Mouse (Mus musculus): ENCODE data around the gene Ccsap. TPM values are rescaled to one million over a fixed set of nuclear protein-coding genes. Genes with fewer than 3 reads are reported as not detected.

Ccsap gene
- polyA plus RNA-seq, 1 experiment from 2014 or later, result 3.0 TPM

DNA sequence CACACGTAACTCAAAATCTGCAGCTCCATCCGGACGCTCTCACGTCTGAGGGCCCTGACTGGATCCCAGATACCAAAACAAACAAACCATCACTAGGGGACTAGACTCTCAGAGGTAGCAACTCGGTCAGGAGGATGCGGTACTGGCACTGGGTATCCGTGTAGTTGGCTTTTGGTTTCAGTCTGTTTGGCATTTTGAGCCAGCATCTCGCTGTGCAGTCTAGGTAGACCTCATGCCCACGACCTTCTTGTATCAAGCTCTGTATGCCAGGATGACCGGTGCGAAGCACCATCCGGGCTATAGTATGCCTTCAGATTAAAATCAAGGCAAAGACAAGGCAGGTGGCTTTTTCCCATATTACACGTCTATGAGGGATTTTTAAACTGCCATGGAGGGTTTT, 32.5 kb downstream of the Ccsap start:
- Histone ChIP-seq H3K4me3 (no peak overlapping the region), H3K36me3 (peaks cover 78% of the 10 kb centered on the region), H3K4me2 (no peak overlapping the region), H3K27ac (no peak overlapping the region), H3K9me3 (no peaks in the 10 kb centered on the region), H3K27me3 (no peaks in the 10 kb centered on the region), H3K4me1 (no peaks in the 10 kb centered on the region), H3K9ac (no peak overlapping the region)
- 92% methylated on average over 13 of the region's 13 CpGs for WGBS
- no peak for ATAC-seq (ENCODE audit: insufficient number of reproducible peaks, low FRiP score, low TSS enrichment, low read depth)

DNA sequence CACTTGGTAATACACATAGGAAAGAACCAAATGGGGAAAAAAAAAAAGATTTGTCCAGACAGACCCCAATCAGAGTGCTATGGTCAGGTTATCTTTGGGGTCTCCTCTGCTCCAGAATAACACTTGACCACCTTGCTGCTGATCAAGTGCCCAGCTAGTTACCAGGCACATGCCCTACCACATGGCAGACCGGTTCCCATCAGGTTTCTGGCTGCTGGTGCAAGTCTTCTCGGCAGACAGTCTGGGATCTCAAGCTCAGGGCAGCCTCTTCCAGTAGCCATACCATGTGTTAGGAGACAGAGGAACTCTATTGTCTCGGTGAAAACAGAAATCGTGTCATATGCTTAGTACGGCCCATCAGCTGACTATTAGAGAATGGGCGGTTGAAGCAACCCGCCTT, 33.3 kb downstream of the Ccsap start:
- H3K36me3 ChIP-seq, result peaks cover 75% of the 10 kb centered on the region
- 87% methylated on average over 7 of the region's 7 CpGs for WGBS

DNA sequence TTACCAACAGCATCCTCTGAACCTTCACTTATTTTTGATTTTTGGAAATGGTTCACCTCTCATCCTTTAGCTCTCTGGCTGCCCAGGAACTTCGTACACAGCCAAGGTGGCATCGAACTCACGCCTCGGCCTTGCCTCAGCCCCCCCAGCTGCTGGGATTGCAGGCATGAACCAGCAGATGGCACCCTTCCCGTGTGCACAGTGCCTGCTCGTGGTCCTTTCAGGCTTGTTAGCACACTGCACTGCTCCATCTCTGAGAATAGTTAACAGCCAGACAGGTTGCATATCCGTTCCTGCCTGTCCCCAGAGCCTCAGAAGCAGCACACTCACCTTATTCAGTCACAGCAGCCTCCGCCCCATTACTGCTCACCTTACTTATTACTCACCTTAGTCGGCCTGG, 34.0 kb downstream of the Ccsap start:
- Histone ChIP-seq H3K9ac (no peak overlapping the region), H3K27me3 (no peaks in the 10 kb centered on the region), H3K27ac (no peak overlapping the region), H3K4me2 (no peak overlapping the region), H3K36me3 (peaks cover 68% of the 10 kb centered on the region), H3K4me1 (no peaks in the 10 kb centered on the region), H3K9me3 (no peaks in the 10 kb centered on the region), H3K4me3 (no peak overlapping the region)
- WGBS, result 56% methylated on average over 9 of the region's 9 CpGs
- ATAC-seq (ENCODE audit: insufficient number of reproducible peaks, low FRiP score, low TSS enrichment, low read depth), result no peak

More for the DNA sequence above, 33.3 kb downstream of the Ccsap start:
- no peak for ATAC-seq (ENCODE audit: insufficient number of reproducible peaks, low FRiP score, low TSS enrichment, low read depth)
- no peak overlapping the region for H3K4me3 ChIP-seq
- H3K4me1 ChIP-seq, result no peaks in the 10 kb centered on the region
- H3K9me3 ChIP-seq, result no peaks in the 10 kb centered on the region
- no peak overlapping the region for H3K27ac ChIP-seq
- H3K4me2 ChIP-seq, result no peak overlapping the region
- H3K27me3 ChIP-seq, result no peaks in the 10 kb centered on the region
- H3K9ac ChIP-seq, result no peak overlapping the region

GRCm38 (mm10) chr8:123823532-123824123, 36.4 kb downstream of the Ccsap start:
- H3K4me3 ChIP-seq, result no peak overlapping the region
- no peak overlapping the region for H3K9ac ChIP-seq
- WGBS, result 85% methylated on average over 18 of the region's 18 CpGs
- no peaks in the 10 kb centered on the region for H3K27me3 ChIP-seq
- ATAC-seq (ENCODE audit: insufficient number of reproducible peaks, low FRiP score, low TSS enrichment, low read depth), result no peak
- no peaks in the 10 kb centered on the region for H3K4me1 ChIP-seq
- no peak overlapping the region for H3K27ac ChIP-seq
- peaks cover 49% of the 10 kb centered on the region for H3K36me3 ChIP-seq
- no peak overlapping the region for H3K4me2 ChIP-seq
- H3K9me3 ChIP-seq, result no peaks in the 10 kb centered on the region

- ATAC-seq (ENCODE audit: insufficient number of reproducible peaks, low FRiP score, low TSS enrichment, low read depth), result no peak
- H3K36me3 ChIP-seq, result peaks cover 46% of the 10 kb centered on the region
- no peak overlapping the region for H3K4me2 ChIP-seq
- no peaks in the 10 kb centered on the region for H3K27me3 ChIP-seq
- H3K27ac ChIP-seq, result no peak overlapping the region
- 97% methylated on average over 10 of the region's 10 CpGs for WGBS
- H3K4me1 ChIP-seq, result no peaks in the 10 kb centered on the region
- H3K9me3 ChIP-seq, result no peaks in the 10 kb centered on the region
- no peak overlapping the region for H3K4me3 ChIP-seq
- no peak overlapping the region for H3K9ac ChIP-seq
These were observed 36.9 kb downstream of the Ccsap start for GRCm38 (mm10) chr8:123823111-123823510.

DNA sequence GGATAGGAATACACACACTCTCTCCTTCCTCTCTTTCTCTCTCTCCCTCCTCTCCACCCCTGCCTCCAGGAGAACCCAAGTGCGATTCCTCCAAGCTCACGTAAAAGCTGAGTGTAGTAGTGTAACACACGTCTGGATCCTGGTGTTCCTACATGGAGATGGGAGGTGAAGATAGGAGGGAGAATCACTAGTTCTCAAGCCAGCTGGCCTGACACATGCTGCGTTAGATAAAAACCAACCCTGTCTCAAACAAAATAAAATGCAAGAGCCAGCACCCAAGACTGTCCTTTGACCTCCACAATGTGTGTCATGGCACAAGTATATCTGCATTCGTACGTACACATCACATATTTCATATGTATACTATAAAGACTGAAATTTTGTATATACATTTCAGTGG, 39.2 kb downstream of the Ccsap start:
- H3K4me3 ChIP-seq, result no peak overlapping the region
- no peak overlapping the region for H3K4me2 ChIP-seq
- no peak overlapping the region for H3K27ac ChIP-seq
- H3K9me3 ChIP-seq, result no peaks in the 10 kb centered on the region
- H3K36me3 ChIP-seq, result peaks cover 32% of the 10 kb centered on the region
- WGBS, result 89% methylated on average over 6 of the region's 6 CpGs
- no peaks in the 10 kb centered on the region for H3K27me3 ChIP-seq
- H3K9ac ChIP-seq, result no peak overlapping the region
- no peak for ATAC-seq (ENCODE audit: insufficient number of reproducible peaks, low FRiP score, low TSS enrichment, low read depth)
- H3K4me1 ChIP-seq, result no peaks in the 10 kb centered on the region

DNA sequence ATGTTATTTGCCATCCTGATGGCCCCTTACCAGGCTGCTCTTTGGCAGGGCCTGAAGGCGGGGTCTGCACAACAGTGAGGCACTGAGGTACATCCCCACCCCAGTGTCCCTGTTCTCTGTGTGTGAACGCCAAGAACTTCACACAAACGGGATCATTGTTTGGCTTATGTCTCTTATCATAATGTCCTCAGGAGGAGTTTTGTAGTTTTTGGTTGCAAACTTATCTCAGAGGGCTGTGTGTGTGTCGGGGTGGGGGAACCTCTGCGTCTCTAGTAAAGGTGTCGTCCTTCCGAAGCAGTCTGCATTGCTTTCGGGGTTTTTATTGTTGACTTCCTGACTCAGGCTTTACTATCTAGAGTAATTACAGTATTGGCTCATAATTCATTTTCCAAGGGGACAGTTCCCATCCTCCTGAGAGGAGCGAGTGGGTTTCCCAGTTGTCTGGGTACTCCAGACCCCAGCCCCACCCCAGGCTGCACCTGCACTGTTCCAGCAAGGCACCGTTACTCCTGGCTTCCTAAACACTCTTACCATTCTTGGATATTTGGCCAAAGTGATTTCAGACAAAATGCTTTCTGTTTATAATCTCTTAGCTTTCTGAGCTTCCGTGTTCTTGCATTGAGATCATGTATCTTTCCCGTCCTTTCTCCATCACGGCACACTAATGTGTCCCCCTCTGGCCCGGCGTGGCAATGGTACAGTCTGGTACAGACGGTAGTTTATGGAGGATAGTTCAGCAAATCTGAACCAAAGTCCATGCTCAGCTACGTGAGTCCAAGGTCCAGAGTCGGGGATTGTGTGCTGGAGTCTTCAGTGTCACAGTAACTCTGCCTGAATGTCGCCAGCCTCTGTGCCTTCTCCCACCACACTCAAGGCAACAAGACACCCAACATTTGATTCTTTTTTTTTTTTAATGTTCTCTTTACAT, 40.1 kb downstream of the Ccsap start:
- no peak overlapping the region for H3K27ac ChIP-seq
- peaks cover 26% of the 10 kb centered on the region for H3K36me3 ChIP-seq
- no peaks in the 10 kb centered on the region for H3K9me3 ChIP-seq
- WGBS, result 87% methylated on average over 19 of the region's 19 CpGs
- H3K4me2 ChIP-seq, result no peak overlapping the region
- no peaks in the 10 kb centered on the region for H3K27me3 ChIP-seq
- H3K4me1 ChIP-seq, result no peaks in the 10 kb centered on the region
- ATAC-seq (ENCODE audit: insufficient number of reproducible peaks, low FRiP score, low TSS enrichment, low read depth), result no peak
- H3K4me3 ChIP-seq, result no peak overlapping the region
- H3K9ac ChIP-seq, result no peak overlapping the region

DNA sequence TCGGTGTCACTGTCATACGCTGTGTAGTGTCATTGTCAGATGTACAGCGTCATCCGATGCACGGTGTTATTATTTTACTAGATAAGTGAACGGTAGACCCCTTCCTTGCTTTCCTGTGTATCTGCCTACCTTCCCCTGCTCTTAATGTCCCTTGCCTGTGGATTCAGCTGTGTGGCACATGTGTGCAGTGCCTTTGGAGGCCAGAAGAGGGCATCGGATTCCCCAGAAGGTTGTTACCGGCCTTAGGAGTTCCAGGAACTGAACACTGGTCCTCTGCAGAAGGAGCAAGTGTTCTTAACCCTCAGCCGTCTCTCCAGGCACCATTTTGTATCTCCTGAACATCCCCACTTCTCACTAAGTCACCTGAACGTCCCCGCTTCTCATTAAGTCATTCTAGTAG, 42.3 kb downstream of the Ccsap start:
- Histone ChIP-seq H3K9ac (no peak overlapping the region), H3K36me3 (peaks cover 10% of the 10 kb centered on the region; the same call in 1 of the 2 replicates), H3K27me3 (no peaks in the 10 kb centered on the region), H3K4me3 (no peak overlapping the region), H3K4me2 (no peak overlapping the region), H3K9me3 (no peaks in the 10 kb centered on the region), H3K4me1 (peaks cover 7% of the 10 kb centered on the region; the same call in 1 of the 2 replicates), H3K27ac (no peak overlapping the region)
- 92% methylated on average over 11 of the region's 11 CpGs for WGBS
- no peak for ATAC-seq (ENCODE audit: insufficient number of reproducible peaks, low FRiP score, low TSS enrichment, low read depth)

GRCm38 (mm10) chr8:123816939-123817338, 43.1 kb downstream of the Ccsap start:
- H3K9ac ChIP-seq, result no peak overlapping the region
- peaks cover 7% of the 10 kb centered on the region; the same call in 1 of the 2 replicates for H3K4me1 ChIP-seq
- no peaks in the 10 kb centered on the region for H3K9me3 ChIP-seq
- 81% methylated on average over 8 of the region's 8 CpGs for WGBS
- no peak overlapping the region for H3K4me3 ChIP-seq
- no peak overlapping the region for H3K4me2 ChIP-seq
- no peaks in the 10 kb centered on the region for H3K27me3 ChIP-seq
- no peak overlapping the region for H3K27ac ChIP-seq
- ATAC-seq (ENCODE audit: insufficient number of reproducible peaks, low FRiP score, low TSS enrichment, low read depth), result no peak
- H3K36me3 ChIP-seq, result peaks cover 10% of the 10 kb centered on the region; the same call in 1 of the 2 replicates

GRCm38 (mm10) chr8:123815325-123815724, 44.7 kb downstream of the Ccsap start:
- no peak overlapping the region for H3K4me2 ChIP-seq
- H3K4me3 ChIP-seq, result no peak overlapping the region
- no peaks in the 10 kb centered on the region for H3K27me3 ChIP-seq
- no peak overlapping the region for H3K27ac ChIP-seq
- peaks cover 7% of the 10 kb centered on the region; the same call in 1 of the 2 replicates for H3K36me3 ChIP-seq
- no peak overlapping the region for H3K9ac ChIP-seq
- no peaks in the 10 kb centered on the region for H3K9me3 ChIP-seq
- no peak for ATAC-seq (ENCODE audit: insufficient number of reproducible peaks, low FRiP score, low TSS enrichment, low read depth)
- peaks cover 7% of the 10 kb centered on the region; the same call in 1 of the 2 replicates for H3K4me1 ChIP-seq
- WGBS, result 84% methylated on average over 11 of the region's 11 CpGs

DNA sequence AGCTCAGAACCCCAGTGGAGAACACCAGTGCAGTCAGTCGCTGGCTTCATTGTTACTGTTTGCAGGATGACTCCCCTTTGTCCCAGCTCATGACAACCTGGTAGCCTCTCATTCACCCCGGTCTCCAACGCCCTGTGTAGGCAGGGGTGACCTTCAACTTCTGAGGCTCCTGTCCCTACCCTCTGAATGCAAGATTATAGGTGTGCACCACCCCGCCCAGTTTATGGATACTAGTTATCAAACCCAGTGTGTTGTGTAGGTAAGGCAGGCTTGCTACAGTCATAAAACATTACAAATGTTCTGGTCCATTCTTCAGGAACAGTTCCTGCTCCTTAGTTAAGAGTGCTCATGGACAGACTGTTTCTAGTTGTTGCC, 46.1 kb downstream of the Ccsap start:
- Histone ChIP-seq H3K4me2 (no peak overlapping the region), H3K4me3 (no peak overlapping the region), H3K9me3 (no peaks in the 10 kb centered on the region), H3K36me3 (peaks cover 7% of the 10 kb centered on the region; the same call in 1 of the 2 replicates), H3K9ac (no peak overlapping the region), H3K27me3 (no peaks in the 10 kb centered on the region), H3K4me1 (peaks cover 7% of the 10 kb centered on the region; the same call in 1 of the 2 replicates), H3K27ac (0 out of 2 replicates have a peak overlapping the region, but pooled peaks have one; percentile 30)
- 89% methylated on average over 4 of the region's 4 CpGs for WGBS
- no peak for ATAC-seq (ENCODE audit: insufficient number of reproducible peaks, low FRiP score, low TSS enrichment, low read depth)
